Mouse (Mus musculus) frontal cortex, postnatal 10 days (tissue): ENCODE data around the gene C87436.

Source experiments
- DNase-seq, 2 experiments: peaks; one replicate each; pipeline ENCODE4 v3.0.0; 2022; ENCODE audit warnings: low spot score in 2 of 2, mixed read lengths in 1 of 2

Gene C87436

DNA sequence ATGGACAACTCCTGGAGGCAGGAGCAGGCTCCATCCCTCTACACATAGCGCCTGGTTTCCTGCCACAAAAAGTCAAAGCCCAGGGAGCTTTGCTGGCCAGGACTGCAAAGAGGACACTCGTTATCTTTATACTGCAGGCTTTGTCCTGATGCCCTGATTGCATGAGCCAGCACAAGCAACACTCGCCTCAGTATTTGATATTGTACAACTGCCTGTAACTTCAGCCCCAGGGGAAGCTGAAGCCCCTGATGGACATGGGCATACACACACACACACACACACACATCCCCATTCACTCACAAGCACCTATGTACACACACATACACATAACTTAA lies 71.7 kb downstream of the C87436 start:
- DNase-seq: no peak

DNA sequence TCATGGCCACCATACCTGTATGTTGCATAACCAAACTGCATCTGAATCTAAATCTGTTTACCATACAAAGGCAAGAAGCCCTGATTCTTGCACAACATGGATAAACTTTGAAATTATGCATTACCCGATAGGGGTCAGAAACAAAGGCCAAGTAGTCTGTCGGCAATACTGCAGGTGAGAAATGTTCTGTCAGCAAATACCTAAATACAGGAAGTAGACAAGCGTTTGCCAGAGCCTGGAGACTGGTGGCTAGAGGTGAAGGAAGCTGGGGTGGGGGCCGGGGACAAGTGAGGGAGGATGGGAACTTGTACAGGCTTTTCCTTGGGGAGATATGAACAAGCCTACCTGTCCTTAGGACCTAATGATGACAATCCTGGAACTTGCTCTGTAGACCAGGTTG lies 72.8 kb downstream of the C87436 start:
- no peak for DNase-seq

DNA sequence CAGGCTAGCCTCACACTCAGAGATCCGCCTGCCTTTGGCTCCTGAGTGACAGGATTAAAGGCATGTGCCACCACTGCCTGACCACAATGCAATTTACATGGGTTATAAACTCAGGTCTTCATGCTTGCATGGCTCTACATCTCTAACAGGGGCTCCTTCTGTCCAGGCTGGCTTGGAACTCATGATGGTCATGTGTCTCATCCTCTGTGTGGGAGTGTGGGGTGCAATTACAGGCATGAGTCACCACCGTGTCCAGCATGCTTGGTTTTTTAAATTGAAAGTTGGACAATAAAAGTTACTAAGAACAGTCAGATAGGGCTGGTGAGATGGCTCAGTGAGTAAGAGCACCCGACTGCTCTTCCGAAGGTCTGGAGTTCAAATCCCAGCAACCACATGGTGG lies 75.1 kb downstream of the C87436 start:
- no peak for DNase-seq

DNA sequence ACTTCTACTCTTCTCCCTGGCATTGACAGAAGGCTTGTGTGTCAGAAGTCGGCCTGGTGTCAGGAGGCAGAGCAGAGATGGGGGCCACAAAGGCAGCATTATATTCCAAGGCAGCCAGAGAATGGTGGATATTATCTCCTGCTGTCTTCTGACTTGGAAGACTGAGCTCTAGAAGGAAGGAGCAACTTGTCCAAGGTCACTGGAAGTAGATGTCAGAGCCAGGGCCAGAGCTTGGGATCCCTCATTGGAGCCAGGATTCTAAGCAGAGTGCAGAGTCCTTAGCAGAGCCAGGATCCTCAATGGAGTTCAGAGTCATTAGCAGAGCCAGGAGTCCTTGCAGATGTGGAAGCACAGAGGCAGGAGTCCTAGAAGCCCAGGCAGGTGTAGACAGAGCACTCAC lies 77.8 kb downstream of the C87436 start:
- no peak for DNase-seq

DNA sequence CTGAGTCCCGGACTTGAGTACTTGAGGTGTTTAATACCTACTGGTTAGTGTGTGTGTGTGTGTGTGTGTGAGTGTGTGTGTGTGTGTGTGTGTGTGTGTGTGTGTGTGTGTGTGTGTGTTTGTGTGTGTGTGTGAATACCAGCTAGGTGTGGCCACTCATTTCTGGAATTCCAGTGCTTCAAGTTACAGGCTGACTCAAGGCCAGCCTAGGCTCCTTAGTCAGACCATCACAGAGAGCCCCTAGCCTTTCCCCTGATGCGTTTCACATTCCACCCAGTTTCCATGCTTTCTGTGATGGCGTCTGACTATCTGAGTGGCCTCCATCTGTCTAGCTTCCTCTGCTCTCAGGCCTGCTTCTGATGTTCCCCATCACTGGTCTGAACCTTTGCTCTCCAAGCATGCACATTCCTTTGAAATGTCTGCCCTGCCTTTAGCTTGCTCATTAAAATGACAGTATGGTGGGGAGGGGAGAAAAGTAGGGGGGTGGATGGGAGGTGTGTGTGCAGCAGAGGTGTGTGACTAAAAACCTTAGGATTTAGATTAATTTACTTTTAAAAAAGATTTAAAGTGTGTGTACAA lies 81.7 kb downstream of the C87436 start:
- no peak for DNase-seq

DNA sequence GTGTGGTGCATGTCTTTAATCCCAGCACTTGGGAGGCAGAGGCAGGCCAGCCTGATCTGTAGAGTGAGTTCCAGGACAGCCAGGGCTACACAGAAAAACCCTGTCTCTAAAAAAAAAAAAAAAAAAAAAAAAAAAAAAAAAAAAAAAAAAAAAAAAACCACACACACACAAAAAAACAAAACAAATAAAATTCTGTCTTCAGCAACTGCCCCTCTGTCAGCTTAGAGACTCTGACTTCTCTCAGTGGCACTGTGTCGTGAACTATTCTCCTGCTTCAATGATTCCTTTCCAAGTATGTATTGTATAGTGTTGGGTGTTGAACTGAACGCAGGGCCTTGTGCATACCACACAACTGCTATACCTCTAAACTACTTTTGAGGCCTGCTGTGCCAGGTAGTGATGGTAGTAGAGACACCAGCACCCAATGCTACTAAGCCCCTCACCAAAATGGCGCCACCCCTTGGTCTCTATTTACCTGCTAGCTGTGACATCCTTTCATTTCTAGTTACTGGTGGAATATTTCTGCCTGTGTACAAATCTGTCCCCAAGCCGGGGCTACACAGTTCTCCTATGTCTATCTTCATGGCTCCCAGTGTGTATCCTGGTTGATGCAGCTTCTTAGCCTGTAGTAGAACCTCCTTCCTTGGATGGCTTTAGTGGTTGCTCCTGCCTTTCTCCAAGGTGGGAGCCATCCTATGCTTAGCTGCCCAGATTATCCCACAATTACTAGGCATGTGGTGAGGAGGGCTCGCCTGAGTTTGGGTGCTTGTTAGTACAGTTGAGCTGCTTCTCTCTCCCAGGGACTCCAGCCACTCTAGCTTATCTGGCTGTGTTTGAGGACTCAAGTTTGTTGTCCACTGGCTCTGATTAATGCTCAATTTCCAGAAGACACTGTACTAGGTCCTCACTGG lies 84.1 kb downstream of the C87436 start:
- no peak for DNase-seq
